Mouse (Mus musculus): ENCODE data around the gene Mctp2. TPM values are rescaled to one million over a fixed set of nuclear protein-coding genes. Genes with fewer than 3 reads are reported as not detected.

Mctp2 gene
- polyA plus RNA-seq, 1 experiment: 4.6 TPM

GRCm38 (mm10) chr7:72293784-72294538 is 12.4 kb downstream of the Mctp2 start:
- TF ChIP-seq EP300 (IDR thresholded peaks at IDR 0.05; ENCODE audit: insufficient read depth, low read depth, low read length) (no peak), POLR2A (IDR thresholded peaks at IDR 0.05; ENCODE audit: insufficient read depth, low read length) (no peak), CTCF (IDR thresholded peaks at IDR 0.05; ENCODE audit: low read depth, low read length) (no peak)
- Histone ChIP-seq H3K36me3 (ENCODE audit: control insufficient read depth, insufficient read depth, low read length, poor library complexity, severe bottlenecking) (no peaks in the 10 kb centered on the region), H3K27ac (ENCODE audit: insufficient read depth, low read length) (no peak overlapping the region), H3K9ac (ENCODE audit: low read depth, poor library complexity, severe bottlenecking) (no peak overlapping the region), H3K9me3 (replicated peaks; ENCODE audit: control insufficient read depth, insufficient read depth, low read length, poor library complexity, severe bottlenecking) (no peaks in the 10 kb centered on the region), H3K27me3 (ENCODE audit: control insufficient read depth, insufficient read depth, low read length, poor library complexity, severe bottlenecking) (no peaks in the 10 kb centered on the region), H3K4me1 (ENCODE audit: control insufficient read depth, insufficient read depth, low read length) (no peaks in the 10 kb centered on the region), H3K4me3 (ENCODE audit: low read depth, low read length) (no peak overlapping the region)

DNA sequence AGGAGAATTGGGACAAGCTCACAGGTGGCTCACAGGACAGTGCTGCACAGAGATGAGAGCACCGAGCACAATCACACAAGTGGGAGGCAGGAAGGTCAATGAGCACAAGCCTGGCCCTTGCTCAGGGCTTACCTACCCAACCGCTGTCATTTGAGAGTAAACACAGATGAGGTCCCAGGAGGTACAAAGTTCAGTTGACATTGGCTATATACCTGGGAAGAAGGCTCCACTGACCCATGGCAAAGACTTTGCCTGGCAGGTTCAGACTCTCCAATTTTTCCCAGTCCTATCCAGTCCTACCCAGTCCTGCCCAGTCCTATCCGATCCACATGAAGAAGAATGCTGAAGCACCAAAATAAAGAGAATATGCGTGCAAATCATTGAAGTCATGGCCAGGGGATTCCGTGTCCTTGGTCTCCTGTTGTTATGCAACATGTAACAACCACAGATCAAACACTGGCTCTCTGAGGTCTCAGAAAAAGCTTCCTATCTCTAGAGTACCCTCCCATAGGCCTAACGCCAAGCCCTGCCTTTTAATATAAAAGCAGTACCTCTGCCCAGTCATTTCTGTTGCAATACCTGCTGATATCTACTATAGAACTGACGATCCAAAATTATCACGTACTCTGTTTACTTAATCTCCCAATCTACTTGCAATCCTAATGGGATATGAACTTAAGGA is 14.0 kb downstream of the Mctp2 start:
- Histone ChIP-seq H3K4me3 (ENCODE audit: low read depth, low read length) (no peak overlapping the region), H3K4me1 (ENCODE audit: control insufficient read depth, insufficient read depth, low read length) (no peaks in the 10 kb centered on the region), H3K27me3 (ENCODE audit: control insufficient read depth, insufficient read depth, low read length, poor library complexity, severe bottlenecking) (no peaks in the 10 kb centered on the region), H3K27ac (ENCODE audit: insufficient read depth, low read length) (no peak overlapping the region), H3K9me3 (replicated peaks; ENCODE audit: control insufficient read depth, insufficient read depth, low read length, poor library complexity, severe bottlenecking) (no peaks in the 10 kb centered on the region), H3K36me3 (ENCODE audit: control insufficient read depth, insufficient read depth, low read length, poor library complexity, severe bottlenecking) (no peaks in the 10 kb centered on the region), H3K9ac (ENCODE audit: low read depth, poor library complexity, severe bottlenecking) (no peak overlapping the region)
- TF ChIP-seq EP300 (IDR thresholded peaks at IDR 0.05; ENCODE audit: insufficient read depth, low read depth, low read length): no peak
- no peak for TF ChIP-seq CTCF (IDR thresholded peaks at IDR 0.05; ENCODE audit: low read depth, low read length)
- no peak for TF ChIP-seq POLR2A (IDR thresholded peaks at IDR 0.05; ENCODE audit: insufficient read depth, low read length)

DNA sequence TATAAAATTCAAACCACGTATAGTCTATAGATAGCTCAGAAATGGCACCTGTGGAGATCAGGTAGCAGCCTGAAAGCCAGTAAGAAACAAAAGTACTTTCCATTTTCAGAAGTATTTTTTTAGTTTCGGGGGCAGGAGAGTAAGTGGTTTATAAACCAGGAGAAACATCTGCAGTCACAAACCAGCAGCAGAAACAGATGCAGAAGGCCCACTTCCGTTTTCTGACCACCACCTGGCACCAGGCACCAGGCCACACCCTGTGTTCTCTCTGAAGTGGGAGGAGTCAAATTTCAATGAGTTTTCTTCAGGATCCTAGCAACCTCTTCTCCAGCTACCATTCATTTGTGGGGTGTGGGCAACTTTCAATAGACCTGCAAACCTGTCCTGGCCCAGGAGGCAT is 25.7 kb downstream of the Mctp2 start:
- no peaks in the 10 kb centered on the region for H3K36me3 ChIP-seq (ENCODE audit: control insufficient read depth, insufficient read depth, low read length, poor library complexity, severe bottlenecking)
- no peak overlapping the region for H3K4me3 ChIP-seq (ENCODE audit: low read depth, low read length)
- no peaks in the 10 kb centered on the region for H3K9me3 ChIP-seq (replicated peaks; ENCODE audit: control insufficient read depth, insufficient read depth, low read length, poor library complexity, severe bottlenecking)
- H3K27me3 ChIP-seq (ENCODE audit: control insufficient read depth, insufficient read depth, low read length, poor library complexity, severe bottlenecking): no peaks in the 10 kb centered on the region
- H3K27ac ChIP-seq (ENCODE audit: insufficient read depth, low read length): no peak overlapping the region
- no peaks in the 10 kb centered on the region for H3K4me1 ChIP-seq (ENCODE audit: control insufficient read depth, insufficient read depth, low read length)
- TF ChIP-seq POLR2A (IDR thresholded peaks at IDR 0.05; ENCODE audit: insufficient read depth, low read length): no peak
- no peak for TF ChIP-seq CTCF (IDR thresholded peaks at IDR 0.05; ENCODE audit: low read depth, low read length)
- TF ChIP-seq EP300 (IDR thresholded peaks at IDR 0.05; ENCODE audit: insufficient read depth, low read depth, low read length): no peak
- no peak overlapping the region for H3K9ac ChIP-seq (ENCODE audit: low read depth, poor library complexity, severe bottlenecking)

GRCm38 (mm10) chr7:72278412-72278811 is 28.0 kb downstream of the Mctp2 start:
- no peaks in the 10 kb centered on the region for H3K36me3 ChIP-seq (ENCODE audit: control insufficient read depth, insufficient read depth, low read length, poor library complexity, severe bottlenecking)

GRCm38 (mm10) chr7:72275513-72275912 is 30.9 kb downstream of the Mctp2 start:
- Histone ChIP-seq H3K9ac (ENCODE audit: low read depth, poor library complexity, severe bottlenecking) (no peak overlapping the region), H3K27ac (ENCODE audit: insufficient read depth, low read length) (no peak overlapping the region), H3K4me1 (ENCODE audit: control insufficient read depth, insufficient read depth, low read length) (no peaks in the 10 kb centered on the region), H3K9me3 (replicated peaks; ENCODE audit: control insufficient read depth, insufficient read depth, low read length, poor library complexity, severe bottlenecking) (no peaks in the 10 kb centered on the region), H3K27me3 (ENCODE audit: control insufficient read depth, insufficient read depth, low read length, poor library complexity, severe bottlenecking) (no peaks in the 10 kb centered on the region), H3K4me3 (ENCODE audit: low read depth, low read length) (no peak overlapping the region), H3K36me3 (ENCODE audit: control insufficient read depth, insufficient read depth, low read length, poor library complexity, severe bottlenecking) (no peaks in the 10 kb centered on the region)
- TF ChIP-seq EP300 (IDR thresholded peaks at IDR 0.05; ENCODE audit: insufficient read depth, low read depth, low read length): no peak
- no peak for TF ChIP-seq POLR2A (IDR thresholded peaks at IDR 0.05; ENCODE audit: insufficient read depth, low read length)
- TF ChIP-seq CTCF (IDR thresholded peaks at IDR 0.05; ENCODE audit: low read depth, low read length): no peak

More at GRCm38 (mm10) chr7:72278412-72278811, 28.0 kb downstream of the Mctp2 start:
- TF ChIP-seq EP300 (IDR thresholded peaks at IDR 0.05; ENCODE audit: insufficient read depth, low read depth, low read length) (no peak), CTCF (IDR thresholded peaks at IDR 0.05; ENCODE audit: low read depth, low read length) (no peak), POLR2A (IDR thresholded peaks at IDR 0.05; ENCODE audit: insufficient read depth, low read length) (no peak)
- Histone ChIP-seq H3K9me3 (replicated peaks; ENCODE audit: control insufficient read depth, insufficient read depth, low read length, poor library complexity, severe bottlenecking) (no peaks in the 10 kb centered on the region), H3K27ac (ENCODE audit: insufficient read depth, low read length) (no peak overlapping the region), H3K9ac (ENCODE audit: low read depth, poor library complexity, severe bottlenecking) (no peak overlapping the region), H3K27me3 (ENCODE audit: control insufficient read depth, insufficient read depth, low read length, poor library complexity, severe bottlenecking) (no peaks in the 10 kb centered on the region), H3K4me3 (ENCODE audit: low read depth, low read length) (no peak overlapping the region), H3K4me1 (ENCODE audit: control insufficient read depth, insufficient read depth, low read length) (no peaks in the 10 kb centered on the region)

DNA sequence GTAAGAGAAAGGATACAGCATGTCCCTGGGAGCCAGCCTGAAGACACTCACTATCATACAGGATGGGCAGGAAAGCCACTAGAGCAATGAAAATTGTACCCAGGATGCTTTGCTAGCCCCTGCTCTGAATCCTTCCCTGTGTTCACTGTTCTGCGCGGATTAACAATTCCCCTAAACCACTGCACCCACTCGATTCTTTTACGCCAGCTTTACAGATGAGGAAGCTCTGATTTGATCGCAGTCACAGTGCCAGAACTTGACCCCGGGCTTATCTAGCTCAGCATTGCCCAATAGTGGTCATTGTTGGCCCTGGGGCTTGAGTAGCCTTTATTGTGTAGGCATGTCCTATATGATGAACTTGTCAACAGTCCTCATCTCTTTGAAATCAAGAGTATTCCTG is 34.9 kb downstream of the Mctp2 start:
- Histone ChIP-seq H3K36me3 (ENCODE audit: control insufficient read depth, insufficient read depth, low read length, poor library complexity, severe bottlenecking) (no peaks in the 10 kb centered on the region), H3K27ac (ENCODE audit: insufficient read depth, low read length) (no peak overlapping the region), H3K27me3 (ENCODE audit: control insufficient read depth, insufficient read depth, low read length, poor library complexity, severe bottlenecking) (no peaks in the 10 kb centered on the region), H3K9ac (ENCODE audit: low read depth, poor library complexity, severe bottlenecking) (no peak overlapping the region), H3K4me3 (ENCODE audit: low read depth, low read length) (no peak overlapping the region), H3K4me1 (ENCODE audit: control insufficient read depth, insufficient read depth, low read length) (no peaks in the 10 kb centered on the region), H3K9me3 (replicated peaks; ENCODE audit: control insufficient read depth, insufficient read depth, low read length, poor library complexity, severe bottlenecking) (no peaks in the 10 kb centered on the region)
- TF ChIP-seq POLR2A (IDR thresholded peaks at IDR 0.05; ENCODE audit: insufficient read depth, low read length) (no peak), CTCF (IDR thresholded peaks at IDR 0.05; ENCODE audit: low read depth, low read length) (no peak), EP300 (IDR thresholded peaks at IDR 0.05; ENCODE audit: insufficient read depth, low read depth, low read length) (no peak)

All from ES-Bruce4 (cell line).